Mouse (Mus musculus): ENCODE data around the gene Tmem208.

- TF ChIP-seq CTCF (IDR thresholded peaks at IDR 0.05): peak; percentile 58
- peak; percentile 60; the same call in 1 of the 2 replicates for TF ChIP-seq EP300 (IDR thresholded peaks at IDR 0.05)
Measured at GRCm38 (mm10) chr8:105288958-105289732, 37.0 kb upstream of the Tmem208 start.
